Mouse (Mus musculus): Measurements from ENCODE around the gene Alg3.

The Alg3 gene

DNA sequence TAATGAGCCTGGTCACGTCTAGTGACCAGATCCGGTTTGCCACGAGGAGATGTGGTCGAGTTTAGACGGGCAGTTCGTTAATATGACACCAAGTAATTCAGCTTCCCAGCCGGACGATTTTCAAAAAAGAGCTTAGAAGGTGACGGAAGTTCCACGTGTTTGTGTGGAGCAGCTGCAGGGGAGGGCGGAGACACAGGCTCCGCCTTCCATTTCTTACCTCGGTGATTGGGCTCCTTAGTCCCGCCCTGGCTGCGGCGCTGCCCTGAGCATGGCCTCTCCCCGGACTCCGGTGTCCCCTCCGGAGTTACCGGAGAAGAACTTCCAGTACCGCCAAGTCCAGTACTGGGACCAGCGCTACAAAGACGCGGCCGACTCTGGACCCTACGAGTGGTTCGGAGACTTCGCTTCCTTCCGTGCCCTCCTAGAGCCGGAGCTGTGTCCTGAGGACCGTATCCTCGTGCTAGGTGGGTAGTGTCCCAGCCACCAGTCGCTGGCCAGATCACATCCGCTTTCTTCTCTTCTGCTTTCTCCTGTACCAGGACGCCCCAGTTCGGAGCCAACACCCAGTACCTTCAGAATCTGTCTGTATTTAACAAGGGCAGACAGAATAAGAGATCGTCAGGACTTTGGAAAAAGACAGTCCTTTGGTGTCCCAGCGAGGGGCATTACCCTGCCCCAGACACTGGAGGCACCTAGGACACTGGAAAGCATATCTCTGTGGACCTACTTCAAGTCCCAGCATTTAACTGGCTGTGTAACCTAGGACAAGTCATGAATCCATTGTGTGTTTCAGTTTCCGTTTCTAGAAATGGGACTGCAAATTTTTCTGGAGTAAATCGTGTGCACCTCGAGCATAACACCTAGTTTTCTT is at the start of gene Alg3, which contains the start of the genes Eef1akmt4 and Gm49333:
Alg3 (minus strand) TSS at position 379 of the 871 bp plus-strand sequence.
Eef1akmt4 (plus strand) TSS at position 237 of the 871 bp plus-strand sequence.
Gm49333 (plus strand) TSS at position 254 of the 871 bp plus-strand sequence.
- DNase-seq (ENCODE audit: low spot score): peak; percentile 79

- DNase-seq (ENCODE audit: low spot score): no peak
Observed at GRCm38 (mm10) chr16:20657661-20658060, 46.1 kb upstream of the Alg3 start.

GRCm38 (mm10) chr16:20653315-20653714 is 41.8 kb upstream of the Alg3 start:
- DNase-seq (ENCODE audit: low spot score): no peak

GRCm38 (mm10) chr16:20651947-20652310 is 40.4 kb upstream of the Alg3 start:
- DNase-seq (ENCODE audit: low spot score): no peak

DNA sequence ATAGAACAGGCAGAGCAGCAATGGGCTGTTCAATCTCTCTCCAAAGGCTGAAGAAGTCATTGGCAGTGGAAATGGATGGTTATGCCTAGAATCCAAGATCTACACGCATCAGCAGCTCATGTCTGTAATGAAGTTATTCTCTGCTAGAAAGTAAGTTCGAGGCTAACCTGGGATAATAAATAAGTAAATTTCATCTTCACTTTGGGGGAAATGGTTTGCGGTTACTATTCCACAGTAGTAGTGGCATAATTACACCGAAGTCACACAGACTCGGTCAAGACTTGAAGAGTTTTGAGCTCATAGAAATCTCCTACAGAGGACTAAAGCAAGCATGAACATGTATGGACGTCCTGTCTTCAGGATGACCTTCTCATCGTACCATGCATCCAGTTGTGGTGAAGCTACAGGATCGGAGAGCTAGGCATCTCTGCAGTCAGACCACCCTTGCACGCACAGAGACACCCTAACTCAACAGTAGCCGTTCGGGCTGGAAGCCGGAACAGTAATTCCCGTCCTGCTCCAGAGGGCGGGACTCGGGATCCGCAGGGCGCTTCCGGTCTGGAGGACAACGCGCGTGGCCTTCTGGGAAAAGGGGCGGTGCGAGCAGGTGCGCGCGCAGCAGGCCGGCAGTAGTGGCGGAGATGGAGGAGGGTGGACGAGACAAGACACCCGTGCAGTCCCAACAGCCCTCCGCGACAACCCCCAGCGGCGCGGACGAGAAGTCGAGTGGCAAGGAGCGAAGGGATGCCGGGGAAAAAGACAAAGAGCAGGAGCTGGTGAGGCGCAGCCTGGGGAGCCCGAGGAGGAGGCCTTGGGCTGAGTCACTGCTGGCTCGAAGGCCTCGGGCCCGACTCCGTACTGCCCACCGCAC is 39.8 kb upstream of the Alg3 start, which contains the start of gene Psmd2:
Psmd2 (plus strand) TSS at position 577 of the 871 bp plus-strand sequence.
- peak; percentile 96 for DNase-seq (ENCODE audit: low spot score)

GRCm38 (mm10) chr16:20643911-20644310 is 32.4 kb upstream of the Alg3 start:
- DNase-seq (ENCODE audit: low spot score): no peak

GRCm38 (mm10) chr16:20642161-20642560 is 30.6 kb upstream of the Alg3 start:
- peak; percentile 79 for DNase-seq (ENCODE audit: low spot score)

GRCm38 (mm10) chr16:20638367-20638766 is 26.8 kb upstream of the Alg3 start:
- peak; percentile 57 for DNase-seq (ENCODE audit: low spot score)

DNA sequence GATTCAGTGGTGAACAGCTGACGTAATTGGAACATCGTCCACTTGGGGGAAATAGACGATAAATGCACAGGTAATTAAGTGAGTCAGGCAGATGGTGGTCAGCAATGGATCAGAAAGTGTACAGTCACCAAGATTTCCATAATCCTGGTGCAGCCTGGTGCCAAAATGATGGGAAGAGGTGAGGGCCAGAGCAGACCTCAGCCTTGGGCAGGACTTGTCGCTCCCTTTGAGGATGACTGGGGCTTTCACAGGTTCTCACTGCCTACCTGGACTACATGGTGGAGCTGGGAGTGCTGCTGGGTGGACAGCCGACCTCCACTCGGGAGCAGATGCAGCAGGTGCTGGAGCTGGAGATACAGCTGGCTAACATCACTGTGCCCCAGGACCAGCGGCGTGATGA is 25.9 kb upstream of the Alg3 start:
- DNase-seq (ENCODE audit: low spot score): no peak

DNA sequence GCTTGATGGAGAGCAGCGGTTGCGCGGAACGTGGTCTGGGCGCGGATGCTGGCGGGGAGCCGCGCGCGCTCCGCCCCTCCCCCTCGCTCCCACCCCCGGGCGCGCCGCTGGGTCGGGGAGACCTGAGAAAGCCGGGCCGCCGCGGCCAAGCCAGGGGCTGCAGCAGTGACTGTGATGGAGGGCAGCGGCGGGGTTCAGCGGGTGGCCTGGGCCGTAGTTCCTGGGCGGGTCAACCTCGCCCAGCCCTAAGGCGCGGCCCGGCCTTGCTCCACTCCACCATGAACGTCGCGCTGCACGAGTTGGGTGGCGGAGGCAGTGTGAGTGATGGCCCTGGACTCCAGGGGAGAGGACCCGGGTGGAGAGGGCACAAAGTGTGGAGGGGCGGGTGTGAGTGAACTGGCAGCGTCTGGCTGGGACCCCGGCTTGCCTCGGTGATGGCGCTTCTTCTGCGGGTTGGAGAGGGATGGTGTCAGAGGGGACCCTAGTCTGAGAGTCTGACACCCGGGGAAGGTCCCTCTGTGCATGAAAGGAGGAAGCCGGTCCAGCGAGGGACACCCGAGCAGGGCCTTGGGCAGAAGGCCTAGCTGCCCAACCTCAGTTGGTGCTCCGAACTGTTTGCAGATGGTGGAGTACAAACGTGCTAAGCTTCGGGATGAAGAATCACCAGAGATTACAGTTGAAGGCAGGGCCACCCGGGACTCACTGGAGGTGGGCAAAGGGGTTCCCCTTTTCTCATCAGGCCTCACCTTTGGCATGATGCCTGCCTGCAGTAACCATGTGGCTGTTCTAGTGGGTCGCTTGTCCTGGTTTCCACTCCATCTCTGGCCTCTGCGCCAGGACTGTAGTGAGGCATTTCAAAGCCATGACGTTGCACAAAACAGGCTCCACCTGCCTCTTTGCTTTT is 18.4 kb upstream of the Alg3 start, which contains the start of gene Ece2:
Ece2 (plus strand) TSS at position 98 of the 904 bp plus-strand sequence.
- no peak for DNase-seq (ENCODE audit: low spot score)

DNA sequence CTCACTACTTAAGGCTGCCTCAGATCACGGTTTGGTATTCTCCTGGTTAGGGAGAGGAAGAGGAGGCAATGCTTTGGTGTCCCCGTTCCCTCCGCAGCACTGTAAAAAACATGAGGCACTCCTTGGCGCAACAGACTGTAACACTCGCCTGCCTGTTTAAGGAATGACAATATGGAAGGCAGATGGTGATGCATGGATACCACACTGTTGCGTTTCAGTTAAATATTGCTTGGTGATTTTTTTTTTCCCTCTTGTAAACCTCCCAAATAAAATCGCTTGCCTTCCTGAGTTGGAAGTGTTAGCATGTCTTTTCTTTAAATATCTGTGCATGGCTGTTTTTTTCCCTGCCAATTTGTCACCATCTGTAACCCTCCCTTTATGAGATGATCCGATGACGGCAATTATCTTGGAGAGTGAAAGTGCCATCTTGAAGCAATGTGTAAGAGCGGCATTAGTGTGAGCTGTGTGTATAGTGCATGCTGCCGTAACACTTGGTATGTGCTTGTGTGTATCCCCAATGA is 17.4 kb upstream of the Alg3 start:
- DNase-seq (ENCODE audit: low spot score): peak; percentile 27

DNA sequence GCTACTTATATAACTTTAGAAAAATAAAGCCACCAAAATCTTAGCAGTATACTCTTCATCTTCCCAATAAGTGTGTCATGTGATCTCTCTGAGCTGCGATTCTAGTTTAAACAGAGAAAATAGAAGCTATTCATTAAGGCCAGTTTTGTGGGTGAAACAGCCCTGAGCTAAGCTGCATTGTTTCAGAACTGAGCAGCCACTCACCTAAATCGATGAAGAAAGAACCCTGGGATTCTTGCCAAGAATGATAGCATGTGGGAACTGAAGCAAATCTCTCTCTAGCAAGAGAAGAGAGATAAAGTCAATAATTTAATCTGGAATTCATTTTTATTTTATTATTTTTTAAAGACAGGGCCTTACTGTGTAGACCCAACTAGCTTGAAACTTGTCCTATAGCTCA is 11.7 kb upstream of the Alg3 start:
- DNase-seq (ENCODE audit: low spot score): no peak

DNA sequence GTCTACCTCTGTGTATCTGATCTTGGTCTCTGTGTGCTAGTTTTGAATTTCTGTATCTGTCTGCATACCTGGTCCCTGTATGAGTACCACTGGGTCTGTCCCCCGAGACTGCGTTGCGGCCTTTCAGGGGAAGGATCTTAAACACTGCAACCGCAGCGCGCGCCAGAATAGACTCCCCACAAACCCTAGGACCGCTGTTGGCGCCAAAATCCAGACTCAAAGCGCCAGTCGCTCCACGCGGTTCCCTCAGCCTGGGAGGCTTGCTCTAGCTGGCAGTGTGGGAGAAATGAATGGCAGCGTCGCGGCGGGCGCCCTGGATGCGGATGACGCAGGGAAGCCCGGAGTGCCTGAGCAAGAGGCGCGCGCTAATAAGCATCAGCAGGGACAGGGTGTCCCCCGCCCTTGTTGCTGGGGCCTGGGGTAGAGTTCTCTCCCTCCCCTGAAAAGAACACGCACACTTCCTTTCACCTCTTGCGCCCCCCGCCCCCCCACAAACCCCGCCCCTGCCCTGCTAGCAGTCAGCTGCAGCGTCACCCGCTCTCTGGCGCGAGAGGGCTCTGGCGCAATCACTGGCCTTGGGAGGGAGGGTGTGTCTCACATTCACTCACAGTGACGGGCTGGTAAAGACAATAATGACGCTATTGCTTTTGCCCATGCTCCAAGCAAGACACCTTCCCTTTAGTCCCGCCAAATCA is 10.6 kb upstream of the Alg3 start:
- peak; percentile 51 for DNase-seq (ENCODE audit: low spot score)

DNA sequence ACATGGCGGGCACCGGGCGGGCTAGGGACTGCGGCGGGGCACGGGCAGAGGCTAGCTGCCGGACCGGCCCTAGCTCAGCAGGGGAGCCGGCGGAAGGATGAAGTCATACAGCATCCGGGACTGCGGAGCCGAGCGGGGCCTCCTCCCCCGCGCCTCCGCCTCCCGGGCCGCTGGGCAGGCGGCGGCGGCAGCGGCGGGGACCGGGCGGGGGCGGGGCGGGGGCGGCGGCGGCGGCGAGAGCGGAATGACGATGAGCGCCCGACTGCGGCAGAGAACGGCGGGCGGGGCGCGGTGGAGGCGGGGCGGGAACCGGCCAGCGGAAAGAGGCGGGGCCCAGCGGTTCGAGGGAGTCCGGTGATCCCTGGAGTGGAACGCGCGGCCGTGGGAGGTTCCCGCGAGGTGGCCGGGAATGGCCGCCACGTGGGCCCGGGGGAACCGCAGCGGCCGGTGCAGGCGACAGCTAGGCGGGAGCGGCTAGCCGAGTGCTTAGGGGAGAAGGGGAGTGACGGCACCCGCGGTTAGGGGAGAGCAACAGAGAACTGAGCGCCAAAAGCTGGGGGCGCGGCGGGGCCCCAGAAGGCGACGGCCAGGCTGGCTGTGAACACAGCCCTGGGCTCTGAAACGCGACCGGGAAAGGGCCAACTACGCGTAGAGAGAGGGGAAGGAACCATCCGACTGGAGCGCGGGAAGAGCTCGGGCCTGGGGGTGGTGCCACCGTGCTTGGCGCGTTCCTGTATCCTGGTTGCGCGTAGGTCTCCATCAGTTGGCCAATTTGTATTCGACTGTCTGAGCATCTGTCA is 9.9 kb upstream of the Alg3 start, which contains the start of gene Camk2n2:
Camk2n2 (minus strand) TSS at position 97 of the 800 bp plus-strand sequence.
- no peak for DNase-seq (ENCODE audit: low spot score)

DNA sequence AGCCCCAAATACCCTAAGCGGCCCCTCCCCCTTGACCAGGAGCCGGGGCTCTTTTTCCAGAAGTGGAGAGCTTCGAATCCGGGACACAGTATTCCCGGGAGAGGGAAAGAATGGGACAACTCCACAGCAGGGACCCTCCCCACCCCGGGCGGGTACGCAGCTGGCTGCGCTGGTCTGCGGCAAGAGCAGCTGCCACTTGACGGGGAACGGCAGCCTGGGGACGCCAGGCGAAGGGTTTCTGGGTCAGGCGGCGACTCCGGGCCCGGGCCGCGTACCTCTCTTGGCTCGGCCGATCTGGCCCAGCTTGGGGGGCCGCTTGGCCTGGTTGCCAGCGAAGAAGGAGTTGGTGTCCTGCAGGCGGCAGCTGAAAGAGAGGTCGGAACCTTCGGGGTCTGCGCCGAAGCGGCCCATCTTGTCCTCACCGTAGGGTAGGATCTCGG is 9.2 kb upstream of the Alg3 start:
- DNase-seq (ENCODE audit: low spot score): no peak

- no peak for DNase-seq (ENCODE audit: low spot score)
Observed at GRCm38 (mm10) chr16:20620399-20620735, 8.8 kb upstream of the Alg3 start.

DNA sequence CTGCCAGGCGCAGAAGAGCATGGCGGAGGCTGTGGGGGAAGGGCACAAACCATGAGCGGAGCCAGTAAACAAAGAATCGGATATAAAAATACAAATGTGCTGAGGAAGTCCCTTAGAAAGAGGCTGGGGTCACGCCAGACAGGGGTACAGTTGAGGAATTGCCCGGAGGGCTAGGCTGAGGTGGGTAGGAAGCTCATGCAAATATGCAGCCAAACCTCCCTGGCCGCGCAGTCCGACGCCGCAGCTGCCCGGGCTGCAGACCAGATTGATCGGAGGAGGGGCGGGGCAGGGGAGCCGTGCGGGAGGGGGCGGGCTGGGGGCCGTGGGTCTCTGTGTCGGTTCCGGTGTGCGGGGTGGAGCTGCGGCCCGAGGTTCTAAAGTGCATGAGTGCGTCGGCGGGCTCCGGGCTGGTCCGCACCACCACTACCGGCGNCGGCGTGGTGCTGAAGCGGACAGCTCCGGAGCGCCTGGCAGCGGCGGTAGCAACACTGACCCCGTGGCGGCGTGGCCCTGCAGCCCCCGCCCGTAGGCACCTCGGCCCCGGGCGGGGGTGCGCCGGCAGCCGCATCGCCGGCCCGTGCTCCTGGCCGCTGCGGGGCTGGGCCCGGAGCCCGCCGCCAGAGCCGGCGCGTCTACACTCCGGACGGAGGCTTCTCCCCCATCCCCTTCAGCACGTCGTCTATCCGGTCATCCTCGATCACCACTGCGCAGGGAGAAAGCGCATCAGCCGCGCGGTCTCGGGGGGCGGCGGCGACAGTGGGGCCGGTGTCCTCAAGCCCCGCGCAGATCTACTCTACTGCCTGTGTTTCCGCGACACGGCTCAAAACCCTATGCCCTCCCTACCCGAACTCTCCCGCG is 8.2 kb upstream of the Alg3 start:
- DNase-seq (ENCODE audit: low spot score): no peak

DNA sequence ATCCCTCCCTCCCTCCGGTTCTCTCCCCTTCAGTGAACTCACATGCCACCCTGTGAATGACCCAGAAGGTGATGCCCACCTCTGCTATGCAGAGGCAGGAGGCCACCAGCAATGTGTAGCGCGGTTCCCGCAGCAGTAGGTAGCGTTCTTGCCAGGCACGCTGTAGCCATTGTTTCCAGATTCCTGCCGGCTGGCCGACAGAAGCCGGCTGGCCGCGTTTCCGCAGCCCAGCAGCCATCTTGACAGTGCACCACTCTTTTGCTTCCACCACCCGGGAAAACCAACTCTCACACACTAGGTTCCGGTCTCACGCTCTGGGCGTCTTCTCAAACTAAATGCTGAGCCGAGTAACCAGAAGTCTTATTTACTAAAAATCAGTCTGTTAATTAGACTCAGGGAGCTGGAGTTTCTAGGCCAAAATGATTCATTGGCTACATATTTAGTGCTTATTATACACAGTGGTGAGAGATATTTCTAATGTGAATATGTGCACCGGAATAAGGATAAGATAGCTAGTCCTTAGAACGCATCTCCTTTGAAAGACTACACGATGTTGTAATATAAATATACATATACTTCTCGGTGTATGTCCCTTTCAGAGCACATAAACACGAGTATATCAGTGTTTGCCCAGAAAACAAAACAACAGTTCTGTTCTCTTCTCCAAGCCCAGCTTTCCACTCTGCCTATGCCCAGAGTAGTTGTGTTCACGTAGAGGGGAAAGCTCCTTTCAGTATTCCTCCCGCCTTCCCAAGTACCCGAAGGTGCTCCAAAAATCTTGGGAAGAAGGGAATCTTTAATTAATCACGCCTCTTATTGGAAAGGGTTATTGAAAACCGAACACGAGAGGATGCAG is 806 bp downstream of the Alg3 start:
- peak; percentile 78 for DNase-seq (ENCODE audit: low spot score)
